Mouse (Mus musculus): ENCODE results near the gene Cd200r4.

Gene Cd200r4

DNA sequence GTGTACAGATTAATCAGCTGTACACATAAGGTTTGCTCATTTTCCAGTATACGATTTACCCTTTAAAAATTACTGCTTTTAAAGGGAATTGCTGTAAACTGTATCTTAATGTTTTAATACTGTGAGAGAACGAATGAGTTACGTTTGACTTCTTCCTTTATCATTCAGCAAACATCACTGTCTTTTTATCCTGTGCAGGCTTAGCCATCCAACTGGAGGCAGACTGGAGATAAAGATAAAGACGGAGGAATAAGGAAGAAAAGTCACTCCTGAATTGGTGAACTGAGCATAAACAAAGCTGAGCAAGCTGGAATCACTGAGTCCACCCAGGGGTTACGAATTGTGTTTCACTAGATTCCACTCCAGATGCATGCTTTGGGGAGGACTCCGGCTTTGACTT is 66.1 kb downstream of the Cd200r4 start:
- DNase-seq: no peak

Measured in thymus, postnatal 36 days (tissue).